Mouse (Mus musculus) intestine, embryonic 16.5 days (tissue): ENCODE measurements around the gene Foxd3. TPM values are rescaled to one million over a fixed set of nuclear protein-coding genes. Genes with fewer than 3 reads are reported as not detected.
A peak's percentile ranks its signal among the peaks of the same experiment; 100 is the strongest.

ENCODE experiments used
- ATAC-seq: fragments of 200-750 bp; cut with Nextera tagmentation; 2 replicates; pipeline ENCODE4 v1.8.0; 2017; ENCODE audit warnings: moderate TSS enrichment, moderate library complexity
- H3K27ac ChIP-seq: fragments of 300-500 bp; sonication (generic); 2 replicates; pipeline ENCODE4 v1.5.1; 2014; ENCODE audit warnings: mild to moderate bottlenecking, low read length
- H3K27me3 ChIP-seq: fragments of 300-500 bp; sonication (generic); replicated peaks from 2 replicates; pipeline ENCODE4 v1.6.1; 2014; ENCODE audit warnings: low read length, control low read depth, mixed read lengths; ENCODE audit not compliant: control insufficient read depth, insufficient read depth
- H3K36me3 ChIP-seq: fragments of 300-500 bp; sonication (generic); 2 replicates; pipeline ENCODE4 v1.6.1; 2014; ENCODE audit warnings: low read length, control low read depth; ENCODE audit not compliant: control insufficient read depth, insufficient read depth
- H3K4me1 ChIP-seq: fragments of 300-500 bp; sonication (generic); 2 replicates; pipeline ENCODE4 v1.6.1; 2014; ENCODE audit warnings: low read length, control low read depth, mixed read lengths; ENCODE audit not compliant: control insufficient read depth, insufficient read depth
- H3K4me2 ChIP-seq: fragments of 300-500 bp; sonication (generic); 2 replicates; pipeline ENCODE4 v1.6.1; 2014; ENCODE audit warnings: low read depth, low read length, control low read depth
- H3K4me3 ChIP-seq: fragments of 300-500 bp; sonication (generic); 2 replicates; pipeline ENCODE4 v1.5.1; 2014; ENCODE audit warnings: mild to moderate bottlenecking, low read length
- H3K9ac ChIP-seq: fragments of 300-500 bp; sonication (generic); 2 replicates; pipeline ENCODE4 v1.6.1; 2014; ENCODE audit warnings: low read depth, low read length
- H3K9me3 ChIP-seq: fragments of 300-500 bp; sonication (generic); 2 replicates; pipeline ENCODE4 v1.6.1; 2016; ENCODE audit warnings: low read length, control low read depth; ENCODE audit not compliant: control insufficient read depth
- WGBS: fragments of 180-500 bp; shearing (Covaris S2); extraction: QIAGEN DNeasy Blood & Tissue Kit; methylation state at CpG from one replicate; pipeline ENCODE4 v1.1.7; 2014; 5-methylcytosine and 5-hydroxymethylcytosine counted together
- polyA plus RNA-seq: library from polyadenylated mRNA; unstranded; fragments of >200 nt; fragmentation: Nextera tagmentation; extraction: Ambion mirVana; gene quantifications from 2 replicates; pipeline ENCODE4 v1.2.1, GENCODE M21; 2015

Foxd3 gene
- polyA plus RNA-seq, 1 experiment from 2014 or later: 0.50 TPM

- no peak for ATAC-seq
- peaks cover 36% of the 10 kb centered on the region for H3K27me3 ChIP-seq
- 0 out of 2 replicates have a peak, but pooled peaks cover 2% of the 10 kb centered on the region for H3K4me1 ChIP-seq
- H3K27ac ChIP-seq: no peak overlapping the region
- no peaks in the 10 kb centered on the region for H3K9me3 ChIP-seq
- H3K4me2 ChIP-seq: no peak overlapping the region
- 84% methylated on average over 4 of the region's 4 CpGs for WGBS
- no peaks in the 10 kb centered on the region for H3K36me3 ChIP-seq
- H3K9ac ChIP-seq: no peak overlapping the region
- no peak overlapping the region for H3K4me3 ChIP-seq
Observed at GRCm38 (mm10) chr4:99645560-99645959, 10.5 kb upstream of the Foxd3 start.

GRCm38 (mm10) chr4:99650088-99650944 is 5.8 kb upstream of the Foxd3 start:
- no peak overlapping the region for H3K4me2 ChIP-seq
- no peak overlapping the region for H3K27ac ChIP-seq
- H3K36me3 ChIP-seq: no peaks in the 10 kb centered on the region
- H3K4me3 ChIP-seq: no peak overlapping the region
- ATAC-seq: peak; percentile 46; the same call in 1 of the 2 replicates
- peaks cover 10% of the 10 kb centered on the region; the same call in 1 of the 2 replicates for H3K4me1 ChIP-seq
- no peak overlapping the region for H3K9ac ChIP-seq
- H3K27me3 ChIP-seq: peaks cover 79% of the 10 kb centered on the region
- no peaks in the 10 kb centered on the region for H3K9me3 ChIP-seq
- 3% methylated on average over 44 of the region's 44 CpGs for WGBS

DNA sequence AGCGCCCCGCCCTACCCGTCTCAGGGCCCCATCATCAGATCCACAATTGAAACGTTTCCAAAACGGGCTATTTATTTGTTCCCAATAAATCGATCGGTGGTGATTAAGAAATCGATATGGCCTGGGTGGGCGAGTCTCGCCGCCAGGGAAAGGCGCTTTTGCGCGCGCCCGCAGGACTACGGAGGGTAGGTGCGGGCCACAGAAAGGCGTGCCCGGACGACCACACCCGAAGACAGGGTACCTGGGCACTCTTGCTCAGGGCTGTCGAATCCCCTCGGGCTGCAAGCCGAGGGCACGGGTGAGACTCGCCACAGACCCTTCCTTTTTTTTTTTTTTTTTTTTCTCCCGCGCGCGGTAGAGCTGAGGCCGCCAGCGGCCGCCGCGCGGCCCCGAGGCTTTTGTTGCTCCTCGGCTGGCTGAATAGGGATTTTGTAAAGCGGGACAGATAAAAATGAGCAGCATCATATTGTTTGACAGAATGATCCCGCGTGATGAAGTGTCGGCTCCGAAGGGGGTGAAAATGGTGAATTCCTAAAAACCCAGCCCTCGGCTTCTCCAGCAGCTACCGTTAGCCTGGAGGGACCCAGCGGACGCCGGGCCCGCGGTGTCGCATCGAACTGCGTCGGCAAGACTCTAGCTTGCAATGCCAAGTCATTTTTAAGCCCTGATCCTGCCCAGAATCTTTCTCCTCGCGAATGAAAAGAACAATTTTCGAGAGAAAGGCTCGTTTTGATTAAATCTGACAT is 5.0 kb upstream of the Foxd3 start:
- ATAC-seq: no peak

GRCm38 (mm10) chr4:99651823-99652450 is 4.2 kb upstream of the Foxd3 start:
- Histone ChIP-seq H3K9me3 (no peaks in the 10 kb centered on the region), H3K27ac (no peak overlapping the region), H3K36me3 (no peaks in the 10 kb centered on the region), H3K4me1 (peaks cover 13% of the 10 kb centered on the region; the same call in 1 of the 2 replicates), H3K9ac (no peak overlapping the region), H3K27me3 (peaks cover 90% of the 10 kb centered on the region), H3K4me3 (no peak overlapping the region), H3K4me2 (no peak overlapping the region)
- 16% methylated on average over 10 of the region's 10 CpGs for WGBS
- ATAC-seq: no peak

More for the DNA sequence above, 5.0 kb upstream of the Foxd3 start:
- Histone ChIP-seq H3K4me3 (peak overlapping the region; percentile 24), H3K27ac (no peak overlapping the region), H3K4me2 (0 out of 2 replicates have a peak overlapping the region, but pooled peaks have one; percentile 30), H3K27me3 (peaks cover 86% of the 10 kb centered on the region), H3K9me3 (no peaks in the 10 kb centered on the region), H3K9ac (no peak overlapping the region), H3K36me3 (no peaks in the 10 kb centered on the region), H3K4me1 (peaks cover 13% of the 10 kb centered on the region; the same call in 1 of the 2 replicates)
- WGBS: 1% methylated on average over 59 of the region's 59 CpGs

DNA sequence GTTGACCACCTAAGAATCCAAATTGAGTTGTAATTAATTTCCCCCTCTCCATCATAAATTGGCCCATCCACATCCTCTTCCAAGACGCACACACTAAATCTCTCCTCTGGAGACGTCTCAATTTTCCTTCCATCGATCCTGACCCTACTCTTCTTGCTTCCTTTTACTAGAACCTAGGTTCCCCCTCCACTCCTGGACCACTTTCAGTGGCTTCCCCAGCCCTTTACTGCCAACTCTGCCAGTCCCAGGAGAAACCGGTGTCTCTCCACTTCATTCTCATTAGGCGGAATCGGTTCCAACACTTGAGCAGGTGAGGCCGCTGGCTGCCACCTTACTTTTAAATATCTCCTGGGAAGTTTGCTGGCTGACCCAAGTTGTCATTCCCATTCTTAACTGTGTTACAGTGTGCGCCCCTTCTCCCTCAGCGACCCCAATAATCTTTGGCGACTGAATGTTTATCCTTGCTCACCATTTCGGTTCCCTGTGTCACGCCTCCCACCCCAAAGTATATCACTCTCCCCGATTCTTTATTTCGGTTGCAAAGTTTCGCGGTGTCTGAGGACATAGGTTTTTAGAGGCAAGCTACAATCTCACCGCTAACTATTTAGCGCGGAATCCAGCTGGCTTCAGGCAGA is 3.4 kb upstream of the Foxd3 start:
- Histone ChIP-seq H3K4me1 (peaks cover 20% of the 10 kb centered on the region), H3K27ac (no peak overlapping the region), H3K4me2 (no peak overlapping the region), H3K4me3 (no peak overlapping the region), H3K36me3 (no peaks in the 10 kb centered on the region), H3K9ac (no peak overlapping the region), H3K9me3 (no peaks in the 10 kb centered on the region), H3K27me3 (peaks cover 95% of the 10 kb centered on the region)
- no peak for ATAC-seq
- WGBS: 3% methylated on average over 19 of the region's 19 CpGs

GRCm38 (mm10) chr4:99653216-99653607 is 2.9 kb upstream of the Foxd3 start:
- Histone ChIP-seq H3K27ac (no peak overlapping the region), H3K9me3 (no peaks in the 10 kb centered on the region), H3K4me3 (no peak overlapping the region; the same call in 1 of the 2 replicates), H3K4me1 (peaks cover 23% of the 10 kb centered on the region), H3K4me2 (no peak overlapping the region), H3K9ac (no peak overlapping the region), H3K27me3 (peaks cover 95% of the 10 kb centered on the region), H3K36me3 (no peaks in the 10 kb centered on the region)
- no peak for ATAC-seq
- WGBS: under 1% methylated on average over 25 of the region's 25 CpGs

DNA sequence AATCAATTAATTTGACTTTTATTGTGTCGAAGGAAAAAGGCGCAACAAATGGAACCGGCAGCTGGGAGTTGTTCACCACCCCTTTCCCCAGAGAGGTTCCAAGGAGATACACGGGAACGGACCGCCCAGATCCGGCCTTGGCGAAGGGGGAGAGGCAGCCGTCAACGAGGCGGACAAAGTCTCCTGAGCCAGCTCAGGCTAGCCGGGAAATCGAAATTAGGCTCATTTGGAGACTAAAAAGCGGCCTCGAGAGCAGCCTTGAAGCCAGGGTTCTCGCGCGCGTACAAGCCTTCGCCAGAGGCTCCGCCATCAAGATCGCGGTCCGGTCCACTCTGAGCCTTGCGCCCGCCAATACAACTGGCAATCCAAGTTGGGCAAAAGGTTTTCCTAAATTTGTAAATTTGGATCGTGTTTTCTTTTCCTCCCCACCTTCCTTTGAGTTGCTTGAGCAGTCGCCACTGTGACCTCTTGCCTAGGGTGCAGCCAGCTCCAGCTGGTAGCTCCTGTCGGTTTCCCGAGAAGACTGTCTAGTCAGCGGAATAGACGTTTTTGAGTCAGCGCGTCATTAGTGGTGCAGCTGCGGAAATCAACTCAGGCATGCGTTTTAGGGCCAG is 2.4 kb upstream of the Foxd3 start:
- Histone ChIP-seq H3K4me2 (no peak overlapping the region), H3K9ac (no peak overlapping the region), H3K36me3 (no peaks in the 10 kb centered on the region), H3K27ac (no peak overlapping the region), H3K27me3 (peaks cover 91% of the 10 kb centered on the region), H3K9me3 (no peaks in the 10 kb centered on the region), H3K4me3 (peak overlapping the region; percentile 22), H3K4me1 (peaks cover 23% of the 10 kb centered on the region)
- under 1% methylated on average over 36 of the region's 36 CpGs for WGBS
- ATAC-seq: no peak

DNA sequence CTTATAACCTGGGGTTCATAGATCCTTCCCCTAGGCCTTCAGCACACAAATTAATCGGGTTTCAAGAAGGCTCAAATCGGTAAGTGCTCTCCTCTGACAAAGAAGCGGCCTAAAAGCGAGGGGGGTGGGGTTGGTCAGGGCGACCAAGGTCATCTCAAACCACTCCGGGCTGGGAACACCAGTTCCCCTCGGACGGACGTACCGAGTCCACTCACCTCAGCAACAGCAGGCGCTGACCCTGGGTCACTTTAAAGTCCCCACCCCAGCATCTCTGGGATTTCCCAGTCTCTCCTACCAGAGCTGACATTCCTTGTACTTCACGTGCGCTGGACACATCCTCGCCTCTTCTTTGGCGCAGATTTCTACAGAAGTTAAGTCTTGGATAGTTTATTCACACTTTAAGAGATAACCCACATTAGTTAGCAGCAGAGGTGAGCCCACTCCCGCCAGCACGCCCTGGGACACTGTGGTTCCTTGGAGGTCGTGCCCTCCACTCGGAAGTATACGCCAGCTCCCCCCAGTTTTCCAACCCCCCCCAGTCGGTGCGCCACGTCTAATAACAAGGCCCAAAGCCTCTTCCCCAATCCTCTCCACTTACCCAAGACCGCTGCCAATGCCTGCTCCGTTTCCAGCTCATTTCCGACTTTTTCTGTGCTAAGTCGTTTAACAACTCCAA is 1.3 kb upstream of the Foxd3 start:
- no peak for ATAC-seq
- H3K9ac ChIP-seq: no peak overlapping the region
- H3K27me3 ChIP-seq: peaks cover 81% of the 10 kb centered on the region
- peaks cover 23% of the 10 kb centered on the region for H3K4me1 ChIP-seq
- H3K36me3 ChIP-seq: no peaks in the 10 kb centered on the region
- no peak overlapping the region for H3K27ac ChIP-seq
- H3K4me3 ChIP-seq: no peak overlapping the region
- 1% methylated on average over 27 of the region's 27 CpGs for WGBS
- H3K9me3 ChIP-seq: no peaks in the 10 kb centered on the region
- H3K4me2 ChIP-seq: no peak overlapping the region
